ENCODE assay signal across 8 mouse cellular contexts in the genomic region with DNA sequence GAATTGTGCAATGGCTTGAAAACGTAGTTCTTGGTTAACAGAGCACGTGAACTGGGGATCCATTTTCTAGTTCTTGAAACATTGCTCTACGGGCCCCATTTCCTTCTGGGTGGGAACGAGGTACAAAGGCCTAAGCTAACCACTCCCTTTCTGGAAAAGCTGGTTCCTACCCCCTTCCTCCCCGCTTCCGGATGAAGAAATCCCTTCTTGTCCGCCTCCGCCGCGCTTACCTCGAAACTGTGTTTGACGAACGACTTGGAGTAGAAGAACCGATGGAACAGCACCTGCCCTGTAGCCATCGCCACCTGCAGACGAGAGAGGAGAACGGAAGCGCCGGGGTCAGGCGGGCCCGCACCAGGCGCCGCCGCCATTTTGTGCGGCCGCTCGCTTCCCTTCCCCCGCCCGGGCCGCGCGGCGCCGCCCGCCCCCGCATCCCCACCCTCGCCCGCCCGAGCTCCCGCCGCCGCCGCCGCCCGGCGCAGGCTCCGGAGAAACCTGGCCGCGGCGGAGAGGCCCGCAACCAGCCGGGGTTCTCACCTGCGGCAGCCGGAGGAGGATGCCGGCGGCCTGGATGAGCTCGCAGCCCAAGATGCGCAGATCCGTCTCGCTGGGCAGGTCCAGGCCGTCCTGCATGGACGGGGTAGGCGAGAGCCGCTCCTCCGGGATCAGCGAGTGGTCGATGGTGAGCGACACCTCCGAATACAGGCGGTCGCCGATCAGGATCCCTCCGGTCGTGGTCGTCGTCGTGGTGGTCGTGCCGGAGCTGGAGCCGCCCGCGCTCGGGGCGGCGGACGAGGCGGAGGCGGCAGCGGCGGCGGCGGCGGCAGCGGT. TPM values are rescaled to one million over a fixed set of nuclear protein-coding genes. Genes with fewer than 3 reads are reported as not detected.
A peak's percentile ranks its signal among the peaks of the same experiment; 100 is the strongest.
DNase-seq lines count a peak whose midpoint lies in the region; ATAC-seq and TF ChIP-seq lines count a peak whose summit lies in the region.

No protein-coding gene starts in this region.

- peaks cover 34% of the 10 kb centered on the region for H3K4me1 ChIP-seq in hindbrain, embryonic 16.5 days (ENCODE audit: control insufficient read depth, insufficient read depth, low read depth, low read length)

- peak; percentile 43 for TF ChIP-seq CTCF in gastrocnemius, adult 2 months (IDR thresholded peaks at IDR 0.05)

- WGBS in hindbrain, embryonic 16.5 days: under 1% methylated on average over 61 of the region's 94 CpGs

- ATAC-seq in activated CD4-positive, CD25-positive, alpha-beta regulatory T cell, adult 4 months: peak; percentile 37
- ATAC-seq in hindbrain, embryonic 16.5 days: peak; percentile 79
- peak; percentile 45 for ATAC-seq in megakaryocyte progenitor cell, adult 5-6 weeks (replicated peaks; ENCODE audit: poor library complexity)

- peaks cover 5% of the 10 kb centered on the region for H3K36me3 ChIP-seq in hindbrain, embryonic 16.5 days (ENCODE audit: control insufficient read depth, insufficient read depth, low read length)

- peak overlapping the region; percentile 99 for H3K9ac ChIP-seq in hindbrain, embryonic 16.5 days (ENCODE audit: low read depth, low read length)

- H3K4me3 ChIP-seq in gastrocnemius, adult 2 months: peak overlapping the region; percentile 94
- peak overlapping the region; percentile 90 for H3K4me3 ChIP-seq in hindbrain, embryonic 16.5 days (ENCODE audit: low read length)

- DNase-seq in cerebellum, postnatal 36 days: peak; percentile 64 to 67
- DNase-seq in gastrocnemius, adult 2 months: peak; percentile 76
- DNase-seq in left cerebral cortex, postnatal 14 days (ENCODE audit: low spot score in 2 of 2): peak; percentile 37 to 61
- DNase-seq in right cerebral cortex, postnatal 25 days: peak; percentile 40
- peak; percentile 78 for DNase-seq in yolk sac, embryonic 10.5 days (ENCODE audit: low spot score)

- H3K4me2 ChIP-seq in hindbrain, embryonic 16.5 days (ENCODE audit: low read length): peak overlapping the region; percentile 95

- H3K9me3 ChIP-seq in hindbrain, embryonic 16.5 days (ENCODE audit: control insufficient read depth, low read length): no peaks in the 10 kb centered on the region

- no peaks in the 10 kb centered on the region for H3K27me3 ChIP-seq in hindbrain, embryonic 16.5 days (replicated peaks; ENCODE audit: control insufficient read depth, insufficient read depth, low read length)

- intact Hi-C loops in gastrocnemius, adult 2 months (cut with DNase I): loop anchor here (1.0 kb wide), 1 partner anchor 17 kb away; no protein-coding TSS in a partner anchor
- intact Hi-C loops in left cerebral cortex, postnatal 14 days (cut with DNase I): loop anchor here (2.0 kb wide), 1 partner anchor 17 kb away; no protein-coding TSS in a partner anchor

- H3K27ac ChIP-seq in gastrocnemius, adult 2 months: peak overlapping the region; percentile 100
- peak overlapping the region; percentile 99 for H3K27ac ChIP-seq in hindbrain, embryonic 16.5 days (ENCODE audit: low read depth, low read length)

RNA-seq across cellular contexts. Expression of a gene that starts 0.6 kb away (rescaled TPM):
- 10 to 100 TPM; 49.5 to 75.2 TPM for polyA plus RNA-seq in activated CD4-positive, CD25-positive, alpha-beta regulatory T cell, adult 4 months (2017; shearing (Covaris generic))
- 10 to 100 TPM; 15.5 to 19.0 TPM for total RNA-seq in gastrocnemius, adult 2 months (2021)
- 53.2 and 60.5 TPM in 2 replicates for polyA plus RNA-seq in hindbrain, embryonic 16.5 days (2015; fragmentation: Nextera tagmentation; extraction: Ambion mirVana)
- total RNA-seq in left cerebral cortex, postnatal 14 days (2021): 10 to 100 TPM; 45.7 to 50.8 TPM
- 225 and 270 TPM in 2 replicates for total RNA-seq in megakaryocyte progenitor cell, adult 5-6 weeks (2015)
- total RNA-seq in megakaryocyte progenitor cell, adult 5-6 weeks (2017): 231 and 265 TPM in 2 replicates

Comparison
In these comparisons a context has a peak if more than half of its experiments do, and no peak if none do; other contexts are left out.
1. Peak in every context shown above with its lines: DNase-seq, ATAC-seq, H3K4me3 ChIP-seq and H3K27ac ChIP-seq.
2. RNA of a gene that starts 0.6 kb away (total RNA-seq): 225 to 270 TPM in megakaryocyte progenitor cell, adult 5-6 weeks; 45.7 to 50.8 TPM in left cerebral cortex, postnatal 14 days and 15.5 to 19.0 TPM in gastrocnemius, adult 2 months; every median in the first group is over 4 times any median in the second.